ENCODE assay signal across 9 mouse cellular contexts in genomic region chr4:135819826-135820526, GRCm38 (mm10). TPM values are rescaled to one million over a fixed set of nuclear protein-coding genes. Genes with fewer than 3 reads are reported as not detected.
A peak's percentile ranks its signal among the peaks of the same experiment; 100 is the strongest.
DNase-seq lines count a peak whose midpoint lies in the region; ATAC-seq and TF ChIP-seq lines count a peak whose summit lies in the region.
"Had no signal": no experiment of that assay in that cellular context is flagged by ENCODE, and none has a peak within 500 bp of the region (broad histone marks: within the 10 kb centered on the region; RNA-seq: fewer than 3 reads in every experiment).

No protein-coding gene starts in this region.

- ATAC-seq in heart, embryonic 13.5 days (ENCODE audit: extremely low read depth, insufficient number of reproducible peaks, low FRiP score, low TSS enrichment) = no peak
- no peak for ATAC-seq in limb, embryonic 12.5 days (ENCODE audit: insufficient number of reproducible peaks, insufficient read depth, low FRiP score, low TSS enrichment, low read depth)
- no peak for ATAC-seq in stomach, embryonic 15.5 days (ENCODE audit: insufficient read depth, low FRiP score, low read depth)
- ATAC-seq in midbrain, postnatal 0 days (ENCODE audit: low FRiP score) = no peak

- H3K4me2 ChIP-seq in heart, embryonic 13.5 days = no peak overlapping the region; the same call in 1 of the 2 replicates
- H3K4me2 ChIP-seq in limb, embryonic 12.5 days = no peak overlapping the region
- no peak overlapping the region for H3K4me2 ChIP-seq in stomach, embryonic 15.5 days
- no peak overlapping the region for H3K4me2 ChIP-seq in midbrain, postnatal 0 days (ENCODE audit: low read depth, low read length, poor library complexity, severe bottlenecking)

- H3K36me3 ChIP-seq in heart, embryonic 13.5 days = no peaks in the 10 kb centered on the region
- no peaks in the 10 kb centered on the region for H3K36me3 ChIP-seq in limb, embryonic 12.5 days
- H3K36me3 ChIP-seq in stomach, embryonic 15.5 days = no peaks in the 10 kb centered on the region
- no peaks in the 10 kb centered on the region for H3K36me3 ChIP-seq in midbrain, postnatal 0 days (ENCODE audit: insufficient read depth, low read length)

- H3K4me1 ChIP-seq in bone marrow, adult 2 months (ENCODE audit: control insufficient read depth, insufficient read depth, low read length) = no peaks in the 10 kb centered on the region; the same call in 1 of the 2 replicates
- H3K4me1 ChIP-seq in heart, embryonic 13.5 days = peaks cover 7% of the 10 kb centered on the region; the same call in 1 of the 2 replicates
- no peaks in the 10 kb centered on the region; the same call in 1 of the 2 replicates for H3K4me1 ChIP-seq in limb, embryonic 12.5 days (replicated peaks)
- H3K4me1 ChIP-seq in stomach, embryonic 15.5 days = no peaks in the 10 kb centered on the region
- H3K4me1 ChIP-seq in midbrain, postnatal 0 days (ENCODE audit: insufficient read depth, low read length) = no peaks in the 10 kb centered on the region

- no peaks in the 10 kb centered on the region for H3K27me3 ChIP-seq in heart, embryonic 13.5 days (replicated peaks)
- no peaks in the 10 kb centered on the region for H3K27me3 ChIP-seq in limb, embryonic 12.5 days
- no peaks in the 10 kb centered on the region for H3K27me3 ChIP-seq in stomach, embryonic 15.5 days (replicated peaks)
- no peaks in the 10 kb centered on the region for H3K27me3 ChIP-seq in midbrain, postnatal 0 days (ENCODE audit: insufficient read depth, low read length)

- H3K9me3 ChIP-seq in heart, embryonic 13.5 days = no peaks in the 10 kb centered on the region
- H3K9me3 ChIP-seq in limb, embryonic 12.5 days = peaks cover 7% of the 10 kb centered on the region; the same call in 1 of the 2 replicates
- no peaks in the 10 kb centered on the region for H3K9me3 ChIP-seq in stomach, embryonic 15.5 days
- H3K9me3 ChIP-seq in midbrain, postnatal 0 days (ENCODE audit: low read length) = no peaks in the 10 kb centered on the region

- intact Hi-C loops in heart, postnatal 25 days (cut with DNase I) = loop anchor here (5.0 kb wide), 1 partner anchor 57 kb away; no protein-coding TSS in a partner anchor

- no peak overlapping the region for H3K27ac ChIP-seq in bone marrow, adult 2 months (ENCODE audit: control insufficient read depth, insufficient read depth, low read depth, low read length, poor library complexity)
- H3K27ac ChIP-seq in heart, embryonic 13.5 days (replicated peaks) = peak overlapping the region; percentile 69
- peak overlapping the region; percentile 78 for H3K27ac ChIP-seq in limb, embryonic 12.5 days
- peak overlapping the region; percentile 42; the same call in 1 of the 2 replicates for H3K27ac ChIP-seq in stomach, embryonic 15.5 days
- H3K27ac ChIP-seq in midbrain, postnatal 0 days (ENCODE audit: low read depth, low read length) = no peak overlapping the region

- no peak for TF ChIP-seq CTCF in bone marrow, adult 2 months (IDR thresholded peaks at IDR 0.05; ENCODE audit: control insufficient read depth, insufficient read depth, low read length)
- TF ChIP-seq CTCF in midbrain, postnatal 0 days (IDR thresholded peaks at IDR 0.05) = no peak

- H3K9ac ChIP-seq in heart, embryonic 13.5 days = no peak overlapping the region
- H3K9ac ChIP-seq in limb, embryonic 12.5 days (replicated peaks) = no peak overlapping the region
- H3K9ac ChIP-seq in stomach, embryonic 15.5 days = no peak overlapping the region
- H3K9ac ChIP-seq in midbrain, postnatal 0 days (replicated peaks; ENCODE audit: low read length, poor library complexity, severe bottlenecking) = no peak overlapping the region

- TF ChIP-seq POLR2A in bone marrow, adult 2 months (IDR thresholded peaks at IDR 0.05; ENCODE audit: borderline replicate concordance, control insufficient read depth, low read depth, low read length) = no peak

- H3K4me3 ChIP-seq in bone marrow, adult 2 months (replicated peaks; ENCODE audit: control insufficient read depth, low read depth, low read length) = peak overlapping the region; percentile 25
- no peak overlapping the region for H3K4me3 ChIP-seq in heart, embryonic 13.5 days
- H3K4me3 ChIP-seq in limb, embryonic 12.5 days (replicated peaks) = no peak overlapping the region
- no peak overlapping the region for H3K4me3 ChIP-seq in stomach, embryonic 15.5 days (replicated peaks)
- no peak overlapping the region for H3K4me3 ChIP-seq in midbrain, postnatal 0 days (ENCODE audit: low read depth, low read length)
- H3K4me3 ChIP-seq: erythroblast, embryonic 14.5 days had no signal

- WGBS in bone marrow, adult 2 months = 22% methylated on average over 17 of the region's 17 CpGs
- WGBS in heart, embryonic 13.5 days = 45% methylated on average over 17 of the region's 17 CpGs
- WGBS in limb, embryonic 12.5 days = 59% methylated on average over 17 of the region's 17 CpGs
- WGBS in stomach, embryonic 15.5 days = 44% methylated on average over 17 of the region's 17 CpGs
- 80% methylated on average over 17 of the region's 17 CpGs for WGBS in midbrain, postnatal 0 days

- DNase-seq in heart, adult 18-20 months = peak; percentile 66
- no peak for DNase-seq in heart, postnatal 25 days (ENCODE audit: low spot score)
- no peak for DNase-seq in frontal cortex, postnatal 25 days (ENCODE audit: low spot score in 2 of 2)
- DNase-seq in midbrain, postnatal 0 days (ENCODE audit: low spot score) = no peak

RNA-seq across cellular contexts. Expression of gene Srsf10, which starts 35.6 kb away (rescaled TPM):
- 10 to 100 TPM; 40.6 to 50.5 TPM for total RNA-seq in heart, adult 18-20 months (2021)
- total RNA-seq in heart, postnatal 25 days (2021) = 10 to 100 TPM; 41.7 to 47.7 TPM
- 221 and 300 TPM in 2 replicates for polyA plus RNA-seq in bone marrow, adult 2 months (2011; ENCODE audit: insufficient read depth, insufficient read length, low replicate concordance, missing spikeins)
- polyA plus RNA-seq in heart, embryonic 13.5 days (2015; fragmentation: Nextera tagmentation; extraction: Ambion mirVana) = 130 and 140 TPM in 2 replicates
- polyA plus RNA-seq in limb, embryonic 12.5 days (2016; fragmentation: Nextera tagmentation; extraction: Ambion mirVana) = 392 and 402 TPM in 2 replicates
- 204 and 211 TPM in 2 replicates for polyA plus RNA-seq in stomach, embryonic 15.5 days (2015; fragmentation: Nextera tagmentation; extraction: Ambion mirVana)
- 66.6 and 92.7 TPM in 2 replicates for total RNA-seq in midbrain, postnatal 0 days (2014; rRNA removed)
- polyA plus RNA-seq in midbrain, postnatal 0 days (2015; fragmentation: Nextera tagmentation; extraction: Ambion mirVana) = 134 and 155 TPM in 2 replicates

RNA-seq across cellular contexts. Expression of gene Pnrc2, which starts 53.7 kb away (rescaled TPM):
- 10 to 100 TPM; 62.7 to 68.0 TPM for total RNA-seq in heart, adult 18-20 months (2021)
- 10 to 100 TPM; 57.7 to 67.0 TPM for total RNA-seq in heart, postnatal 25 days (2021)
- 37.3 and 38.3 TPM in 2 replicates for polyA plus RNA-seq in bone marrow, adult 2 months (2011; ENCODE audit: insufficient read depth, insufficient read length, low replicate concordance, missing spikeins)
- polyA plus RNA-seq in heart, embryonic 13.5 days (2015; fragmentation: Nextera tagmentation; extraction: Ambion mirVana) = 114 and 125 TPM in 2 replicates
- 209 and 220 TPM in 2 replicates for polyA plus RNA-seq in limb, embryonic 12.5 days (2016; fragmentation: Nextera tagmentation; extraction: Ambion mirVana)
- polyA plus RNA-seq in stomach, embryonic 15.5 days (2015; fragmentation: Nextera tagmentation; extraction: Ambion mirVana) = 172 and 178 TPM in 2 replicates
- 52.6 and 64.4 TPM in 2 replicates for total RNA-seq in midbrain, postnatal 0 days (2014; rRNA removed)
- 67.6 and 72.6 TPM in 2 replicates for polyA plus RNA-seq in midbrain, postnatal 0 days (2015; fragmentation: Nextera tagmentation; extraction: Ambion mirVana)

Comparison
In these comparisons a context has a peak if more than half of its experiments do, and no peak if none do; other contexts are left out.
1. DNase-seq: peak in heart, adult 18-20 months (2 of 2); none in heart, postnatal 25 days (single experiment), frontal cortex, postnatal 25 days (0 of 2) and midbrain, postnatal 0 days (single experiment).
2. H3K27ac ChIP-seq: peak in heart, embryonic 13.5 days (single experiment), limb, embryonic 12.5 days (single experiment) and stomach, embryonic 15.5 days (single experiment); none in bone marrow, adult 2 months (single experiment) and midbrain, postnatal 0 days (single experiment).